Mouse (Mus musculus) adrenal gland, postnatal 14 days (tissue): ENCODE data around the gene Meox2. TPM values are rescaled to one million over a fixed set of nuclear protein-coding genes. Genes with fewer than 3 reads are reported as not detected.
"Not testable (repeated sequence)": the region's sequence is repeated elsewhere in the genome, so short reads cannot be mapped to it uniquely, and the experiment has no call there.

Experiments
- DNase-seq: peaks from one replicate; pipeline ENCODE4 v3.0.0; 2021; ENCODE audit warnings: mixed read lengths
- long read RNA-seq, 2 experiments: library from polyadenylated mRNA; stranded (forward); transcript quantifications; one replicate each; pipeline ENCODE4 v2.0.0; 2021
- total RNA-seq: library from RNA; stranded (reverse); gene quantifications from 2 replicates; pipeline ENCODE4 v1.2.3, GENCODE M21; 2021

The Meox2 gene
- total RNA-seq, result 8.6 and 13.1 TPM in 2 replicates
- long read RNA-seq, experiment 1, partial matches to known transcripts, result 0 of 4 reads
- long read RNA-seq, experiment 1, other reads (novel, unspliced or antisense), result 1 of 4 reads
- long read RNA-seq, experiment 2, transcript Meox2-201 (3 exons, 2,360 nt), result major isoform, 8 of 9 reads
- long read RNA-seq, experiment 2, partial matches to known transcripts, result 0 of 9 reads
- long read RNA-seq, experiment 2, other reads (novel, unspliced or antisense), result 1 of 9 reads

DNA sequence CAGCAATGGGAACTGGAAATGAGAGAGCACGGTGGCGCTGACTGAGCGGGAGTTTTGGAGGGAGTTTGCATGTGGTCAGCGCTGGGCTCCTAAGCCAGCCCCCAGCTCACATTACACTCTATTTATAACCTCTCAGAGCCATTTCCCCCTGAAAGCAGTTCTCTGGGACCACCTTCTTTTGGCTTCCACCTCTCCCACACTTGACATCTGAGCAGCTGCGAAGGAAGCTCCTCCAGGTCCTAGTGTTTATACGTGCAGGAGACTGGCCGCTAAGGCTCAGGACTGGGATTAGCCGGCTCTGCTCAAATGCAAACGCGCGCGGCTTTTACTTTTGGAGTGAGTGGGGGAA is at the start of gene Meox2:
Gene Meox2, plus strand, starts transcription at position 151 of the 349 bp plus-strand sequence.
- peak; percentile 13 for DNase-seq

GRCm38 (mm10) chr12:37072636-37073035 is 35.7 kb upstream of the Meox2 start:
- no peak for DNase-seq

DNA sequence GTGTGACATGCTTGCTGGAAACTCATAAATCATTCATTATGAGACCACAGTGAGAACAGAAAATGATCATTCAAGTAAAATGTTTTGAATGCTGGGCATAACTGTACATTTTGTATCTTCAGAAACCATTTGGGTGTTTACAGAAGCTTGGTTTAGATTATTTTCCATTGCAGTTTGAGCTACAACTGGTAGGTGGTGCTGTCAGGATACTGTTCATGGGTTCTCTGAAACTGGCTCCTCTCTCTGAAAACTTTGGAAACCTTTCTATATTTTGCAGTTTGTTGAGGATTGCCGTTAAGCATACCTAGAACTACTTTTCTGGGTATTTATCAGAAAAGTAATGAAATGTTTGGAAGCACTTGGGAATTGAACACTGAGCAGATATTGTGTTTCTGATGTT is 31.0 kb upstream of the Meox2 start:
- DNase-seq, result peak; percentile 3

DNA sequence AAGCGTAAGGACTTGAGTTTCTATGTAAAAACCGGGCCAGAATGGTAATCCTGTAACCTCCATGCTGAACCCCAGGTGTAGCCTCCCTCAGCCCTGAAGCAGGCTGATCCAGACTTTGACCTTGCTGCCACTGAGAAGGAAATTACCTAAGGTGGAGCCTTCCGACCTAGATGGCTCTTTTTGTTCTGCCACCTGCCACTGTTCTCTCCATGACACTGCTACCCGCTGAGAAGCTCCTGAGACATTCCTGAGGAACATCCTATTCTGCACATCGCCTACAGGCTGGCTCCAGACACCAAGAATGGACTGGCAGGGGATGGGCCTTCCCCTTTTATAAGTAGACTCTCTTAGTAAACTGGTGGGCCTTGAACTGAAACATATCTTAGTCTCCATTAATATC is 28.3 kb upstream of the Meox2 start:
- not testable (repeated sequence) for DNase-seq

- DNase-seq, result no peak
Measured at GRCm38 (mm10) chr12:37106541-37106940, 1.8 kb upstream of the Meox2 start.

- no peak for DNase-seq
Measured at GRCm38 (mm10) chr12:37107150-37107549, 1.2 kb upstream of the Meox2 start.

GRCm38 (mm10) chr12:37107713-37108389 is 489 bp upstream of the Meox2 start:
- no peak for DNase-seq

DNA sequence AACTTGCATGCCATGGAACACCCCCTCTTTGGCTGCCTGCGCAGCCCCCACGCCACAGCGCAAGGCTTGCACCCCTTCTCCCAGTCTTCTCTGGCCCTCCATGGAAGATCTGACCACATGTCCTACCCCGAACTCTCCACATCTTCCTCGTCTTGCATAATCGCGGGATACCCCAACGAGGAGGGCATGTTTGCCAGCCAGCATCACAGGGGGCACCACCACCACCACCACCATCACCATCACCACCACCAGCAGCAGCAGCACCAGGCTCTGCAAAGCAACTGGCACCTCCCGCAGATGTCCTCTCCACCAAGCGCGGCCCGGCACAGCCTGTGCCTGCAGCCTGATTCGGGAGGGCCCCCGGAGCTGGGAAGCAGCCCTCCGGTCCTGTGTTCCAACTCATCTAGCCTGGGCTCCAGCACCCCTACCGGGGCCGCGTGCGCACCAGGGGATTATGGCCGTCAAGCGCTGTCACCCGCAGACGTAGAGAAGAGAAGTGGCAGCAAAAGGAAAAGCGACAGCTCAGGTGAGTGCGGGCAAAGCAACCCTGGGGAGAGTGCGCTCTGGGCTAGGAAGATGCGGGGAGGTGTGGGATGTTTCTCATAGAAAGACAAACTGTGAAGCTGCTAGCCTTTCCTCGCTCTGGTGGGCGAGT is 606 bp downstream of the Meox2 start:
- DNase-seq, result peak; percentile 6

DNA sequence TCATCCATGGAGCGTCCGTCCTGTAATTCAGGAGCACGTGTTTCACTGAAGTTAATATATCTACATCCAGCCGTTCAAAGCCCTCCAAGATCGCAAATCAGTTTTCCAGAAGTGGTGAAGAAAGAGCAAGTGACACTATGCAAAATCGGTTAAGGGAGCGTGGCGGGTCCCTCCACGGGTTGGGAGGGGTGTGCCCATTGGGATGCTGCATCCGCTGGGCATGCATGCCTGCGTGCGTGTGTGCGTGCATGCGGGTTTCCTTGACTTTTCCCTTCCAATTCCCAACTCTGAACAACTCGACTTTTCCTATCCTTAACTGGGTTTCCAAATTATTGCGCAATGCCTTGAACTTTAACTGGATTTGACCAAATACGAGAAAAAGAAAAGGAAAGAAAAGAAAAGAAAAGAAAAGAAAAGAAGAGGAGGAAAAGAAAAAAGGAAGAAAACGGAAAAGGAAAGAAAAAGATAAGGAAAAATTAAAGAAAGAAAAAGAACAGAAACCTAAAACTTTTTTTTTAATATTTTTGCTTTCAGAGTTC is 1.2 kb downstream of the Meox2 start:
- no peak for DNase-seq

DNA sequence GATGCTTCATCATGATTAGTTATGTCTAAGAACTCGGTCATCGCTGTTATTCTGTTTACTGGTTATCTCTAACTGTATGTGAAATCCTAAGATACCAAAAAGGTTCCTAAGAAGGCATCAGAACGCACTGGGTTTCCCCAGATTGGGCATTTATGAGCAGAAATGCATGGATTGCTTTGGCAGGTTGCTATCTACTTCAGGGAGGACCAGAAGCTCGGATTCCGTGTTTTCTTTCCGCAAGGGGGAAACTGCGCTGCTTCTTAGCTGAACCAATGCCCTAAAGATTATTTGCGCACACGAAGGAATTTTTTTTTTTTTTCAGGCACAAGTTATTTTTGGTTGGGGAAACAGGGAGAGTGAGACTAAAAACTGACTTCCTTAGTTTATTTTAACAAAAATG is 2.6 kb downstream of the Meox2 start:
- DNase-seq, result no peak

DNA sequence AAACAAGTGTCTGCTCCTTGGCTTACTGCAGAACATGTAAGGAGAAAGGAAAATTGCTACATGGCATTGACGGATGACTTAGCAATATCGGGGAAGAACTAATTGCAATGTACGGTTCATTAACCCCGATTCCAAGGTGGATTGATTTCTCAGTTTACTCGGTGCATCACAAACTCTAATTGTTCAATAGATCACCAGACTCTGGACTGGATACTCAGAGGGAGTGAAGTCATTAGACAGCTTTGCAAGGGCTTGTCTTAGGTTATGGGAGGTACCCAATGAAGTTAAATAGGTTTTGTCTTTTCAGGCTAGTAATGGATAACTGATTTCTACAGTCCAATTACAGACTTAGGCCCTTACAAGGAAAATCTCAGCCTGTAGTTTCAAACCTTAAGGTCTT is 10.9 kb downstream of the Meox2 start:
- no peak for DNase-seq

DNA sequence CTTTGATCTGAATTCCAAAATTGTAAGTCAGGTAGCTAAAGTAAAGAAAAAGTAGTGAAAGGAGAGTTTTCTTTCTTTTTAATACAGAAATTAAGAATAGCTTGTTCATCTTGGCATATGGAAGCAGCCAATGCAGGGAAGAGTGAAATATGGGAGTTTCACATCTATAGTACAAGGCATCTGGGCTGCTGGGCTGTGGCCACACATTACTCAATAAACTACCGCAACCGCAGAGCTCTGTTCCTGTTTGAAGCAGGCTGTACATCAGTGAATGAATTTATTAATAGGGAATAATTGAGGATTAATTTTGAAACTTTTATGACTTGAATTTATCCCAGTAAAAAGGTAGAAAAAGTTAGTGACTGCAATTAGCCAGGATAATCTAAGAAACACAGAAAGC is 15.4 kb downstream of the Meox2 start:
- no peak for DNase-seq

DNA sequence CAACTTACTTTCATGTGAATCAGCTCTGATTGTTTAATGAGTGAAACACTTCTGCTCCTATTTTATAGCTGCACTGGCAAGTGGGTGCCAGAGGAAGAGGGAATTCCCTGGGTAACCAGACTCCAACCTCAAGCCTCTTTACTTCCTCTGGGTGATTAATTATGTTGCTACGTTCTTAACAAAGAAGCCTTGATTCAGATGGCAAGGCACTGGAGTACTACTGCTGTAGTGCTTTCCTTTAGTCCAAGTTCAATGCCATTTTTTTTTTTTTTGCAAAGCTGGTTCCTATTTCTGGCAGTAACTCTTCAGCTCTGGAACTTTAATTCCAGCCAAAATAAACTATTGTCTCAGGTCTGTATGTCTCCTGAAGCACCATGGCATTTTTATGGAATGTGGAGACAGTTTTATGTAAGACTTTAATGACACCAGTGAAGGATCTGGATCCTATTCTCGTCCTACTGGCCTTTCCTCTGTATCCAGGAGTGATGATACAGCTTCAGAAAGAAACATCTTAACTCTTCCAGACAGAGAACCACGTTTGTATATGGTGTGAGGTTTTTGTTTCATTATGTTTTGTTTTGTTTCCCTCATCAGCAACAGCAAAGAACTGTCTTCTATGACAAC is 33.9 kb downstream of the Meox2 start:
- DNase-seq, result no peak

- no peak for DNase-seq
Measured at GRCm38 (mm10) chr12:37143879-37144278, 35.5 kb downstream of the Meox2 start.

DNA sequence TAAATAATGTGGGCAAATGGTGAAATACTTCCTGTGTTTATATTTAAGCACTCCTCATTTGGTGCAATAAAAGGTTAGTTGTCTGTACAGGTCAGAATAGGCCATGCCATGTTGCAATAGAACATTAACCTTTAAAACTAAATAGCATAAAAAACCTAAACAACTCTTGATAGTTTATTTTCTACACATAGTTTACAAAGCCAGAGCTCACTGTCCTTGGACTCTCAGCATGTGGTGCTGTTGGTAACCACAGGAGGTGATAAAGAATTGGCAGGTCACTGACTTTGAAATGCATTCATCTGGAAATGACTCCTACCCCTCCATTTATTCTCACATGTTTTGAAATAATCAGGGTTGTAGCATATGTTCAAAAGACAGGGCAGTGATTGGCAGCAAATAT is 59.4 kb downstream of the Meox2 start:
- no peak for DNase-seq

- no peak for DNase-seq
Measured at GRCm38 (mm10) chr12:37173324-37173723, 65.0 kb downstream of the Meox2 start.

GRCm38 (mm10) chr12:37183689-37184088 is 75.3 kb downstream of the Meox2 start:
- peak; percentile 27 for DNase-seq

DNA sequence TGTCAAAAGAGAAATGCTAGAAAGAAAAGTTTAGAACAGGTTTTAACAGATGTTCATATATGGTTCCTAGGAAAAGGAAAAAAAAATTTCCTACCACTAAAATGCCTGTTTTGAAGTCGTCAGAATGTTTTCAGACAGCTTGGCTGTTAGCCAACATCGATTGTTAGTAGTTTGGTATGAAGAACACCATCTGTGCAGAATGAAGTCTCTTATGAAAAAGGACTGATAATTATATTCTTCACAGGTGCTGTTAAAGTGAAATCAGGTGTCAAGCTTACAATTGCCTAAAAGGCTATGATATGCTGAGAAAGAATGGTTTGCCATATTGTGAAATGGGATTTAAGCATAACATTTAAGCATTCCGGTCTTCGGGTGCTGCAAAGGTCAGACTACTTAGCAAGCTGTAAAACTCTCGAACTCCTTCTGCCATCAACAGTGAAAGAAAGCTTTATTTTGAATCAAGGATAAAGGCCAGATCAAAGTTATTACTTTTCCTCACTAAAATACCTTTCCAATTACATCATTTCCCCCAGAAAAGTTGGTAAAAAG is 80.7 kb downstream of the Meox2 start:
- no peak for DNase-seq
